Mouse (Mus musculus): ENCODE data around the gene 2310009B15Rik.

DNA sequence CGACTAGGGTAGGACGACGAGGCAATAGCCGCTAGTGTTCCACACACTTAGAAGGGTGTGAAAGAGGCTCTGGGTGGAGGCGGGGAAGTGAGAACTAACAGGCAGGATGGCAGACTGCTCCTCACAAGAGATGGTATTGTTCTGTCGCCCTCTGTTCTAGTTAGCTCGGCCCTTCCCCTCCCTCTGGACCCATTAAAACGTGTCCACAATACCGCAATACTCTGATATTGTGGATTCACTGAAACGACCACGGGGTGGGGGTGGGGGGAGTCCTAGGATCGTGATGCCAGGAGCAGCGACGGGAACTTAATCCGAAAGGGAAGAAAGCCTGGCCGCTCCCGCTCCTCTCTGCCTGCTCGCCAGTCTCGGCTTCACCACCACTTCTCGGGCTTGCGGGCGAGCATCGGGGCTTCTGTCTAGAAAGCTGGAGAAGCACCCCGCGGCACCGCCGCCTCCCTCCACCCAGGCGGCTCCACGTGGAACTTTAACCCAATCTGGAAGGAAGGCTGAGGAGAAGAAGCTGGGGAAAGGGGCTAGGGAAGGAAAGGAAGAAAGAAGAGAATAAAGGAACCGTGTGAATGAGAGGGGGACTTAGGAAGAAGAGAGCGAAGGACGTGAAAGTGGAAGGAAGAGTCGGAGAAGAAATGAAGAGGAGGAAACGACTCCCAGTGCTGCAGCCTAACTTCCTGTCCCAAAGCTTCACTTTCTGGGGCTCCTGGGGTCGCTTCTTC, 13.1 kb downstream of the 2310009B15Rik start:
- TF ChIP-seq CTCF (IDR thresholded peaks at IDR 0.05; ENCODE audit: borderline replicate concordance, extremely low read depth, insufficient read depth, insufficient read length) (no peak), POLR2A (IDR thresholded peaks at IDR 0.05; ENCODE audit: borderline replicate concordance, extremely low read depth, insufficient read depth, insufficient read length, poor library complexity, severe bottlenecking) (no peak)

Data from brain, embryonic 14.5 days (tissue).